Mouse (Mus musculus) lung, embryonic 15.5 days (tissue): ENCODE data around the gene Olfr201. TPM values are rescaled to one million over a fixed set of nuclear protein-coding genes. Genes with fewer than 3 reads are reported as not detected.
"Not testable (repeated sequence)": the region's sequence is repeated elsewhere in the genome, so short reads cannot be mapped to it uniquely, and the experiment has no call there.

Experiments
- ATAC-seq: fragments of 200-750 bp; cut with Nextera tagmentation; 2 replicates; pipeline ENCODE4 v1.8.0; 2017; ENCODE audit warnings: moderate number of reproducible peaks, borderline replicate concordance; ENCODE audit not compliant: low FRiP score, low TSS enrichment; ENCODE audit errors: extremely low read depth
- H3K27ac ChIP-seq: fragments of 300-500 bp; sonication (generic); 2 replicates; pipeline ENCODE4 v1.5.1; 2015; ENCODE audit warnings: moderate library complexity, mild to moderate bottlenecking, inconsistent platforms
- H3K27me3 ChIP-seq: fragments of 300-500 bp; sonication (generic); 2 replicates; pipeline ENCODE4 v1.6.1; 2015; ENCODE audit warnings: inconsistent platforms
- H3K36me3 ChIP-seq: fragments of 300-500 bp; sonication (generic); 2 replicates; pipeline ENCODE4 v1.6.1; 2015; ENCODE audit warnings: inconsistent platforms
- H3K4me1 ChIP-seq: fragments of 300-500 bp; sonication (generic); 2 replicates; pipeline ENCODE4 v1.6.1; 2015; ENCODE audit warnings: inconsistent platforms
- H3K4me2 ChIP-seq: fragments of 300-500 bp; sonication (generic); 2 replicates; pipeline ENCODE4 v1.6.1; 2015; ENCODE audit warnings: inconsistent platforms, mild to moderate bottlenecking, moderate library complexity
- H3K4me3 ChIP-seq: fragments of 300-500 bp; sonication (generic); 2 replicates; pipeline ENCODE4 v1.5.1; 2015; ENCODE audit warnings: mild to moderate bottlenecking, inconsistent platforms
- H3K9ac ChIP-seq: fragments of 300-500 bp; sonication (generic); 2 replicates; pipeline ENCODE4 v1.6.1; 2015; ENCODE audit warnings: inconsistent platforms
- H3K9me3 ChIP-seq: fragments of 300-500 bp; sonication (generic); 2 replicates; pipeline ENCODE4 v1.6.1; 2016; ENCODE audit warnings: inconsistent platforms
- WGBS: fragments of 180-500 bp; shearing (Covaris S2); methylation state at CpG from one replicate; pipeline ENCODE4 v1.1.7; 2015; 5-methylcytosine and 5-hydroxymethylcytosine counted together
- polyA plus RNA-seq: library from polyadenylated mRNA; unstranded; fragments of >200 nt; fragmentation: Nextera tagmentation; extraction: Ambion mirVana; gene quantifications from 2 replicates; pipeline ENCODE4 v1.2.1, GENCODE M21; 2015

Gene Olfr201
- not detected in 2 replicates for polyA plus RNA-seq

DNA sequence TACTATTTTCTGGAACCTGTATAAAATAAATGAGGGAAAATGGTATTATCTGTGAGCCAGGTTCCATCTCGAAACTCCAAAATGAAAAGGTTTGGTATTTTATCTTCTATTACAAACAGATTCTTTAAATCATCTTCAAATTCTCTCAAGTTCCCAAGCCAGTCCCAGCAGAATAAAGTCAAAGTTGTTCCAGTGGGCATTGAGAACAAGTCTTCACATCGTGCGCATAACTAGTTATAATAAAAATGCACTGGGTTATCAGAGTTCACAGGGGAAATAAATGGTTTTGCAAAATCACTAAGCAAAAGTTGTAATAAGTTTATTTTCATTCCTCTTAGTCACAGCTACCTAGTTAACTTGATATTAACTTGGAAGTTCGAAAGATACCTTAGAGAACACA, at the start of gene Olfr201:
Olfr201 (minus strand) TSS at position 101 of the 400 bp plus-strand sequence.
- 82% methylated on average over 4 of the region's 4 CpGs for WGBS

DNA sequence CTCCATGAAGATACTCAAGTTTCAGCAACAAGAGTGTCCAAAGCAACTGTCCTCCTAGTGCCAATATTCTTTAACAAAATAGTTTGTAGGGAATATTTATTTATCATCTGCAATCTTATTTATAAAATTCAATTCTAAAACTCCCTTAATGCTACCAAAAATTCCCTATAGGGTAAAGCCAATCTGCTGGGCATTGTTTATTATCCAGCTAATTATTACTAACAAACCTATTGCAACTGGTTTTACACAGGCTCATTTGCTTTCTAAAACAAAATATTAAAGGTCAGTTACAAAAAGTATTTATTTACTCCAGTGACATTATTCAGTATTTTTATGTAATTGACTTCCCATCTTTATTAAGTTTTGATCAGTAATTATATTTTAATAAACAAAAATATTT, 45.7 kb upstream of the Olfr201 start, which contains the start of gene Olfr204:
Olfr204 (minus strand) TSS at position 101 of the 400 bp plus-strand sequence.
- Histone ChIP-seq H3K9me3 (no peaks in the 10 kb centered on the region), H3K4me3 (no peak within 1 kb of the TSS), H3K27me3 (no peaks in the 10 kb centered on the region), H3K27ac (no peak within 1 kb of the TSS), H3K36me3 (no peaks in the 10 kb centered on the region), H3K4me1 (no peaks in the 10 kb centered on the region), H3K4me2 (no peak within 1 kb of the TSS), H3K9ac (no peak within 1 kb of the TSS)
- ATAC-seq: no peak

More for the DNA sequence above, at the start of gene Olfr201:
- not testable (repeated sequence) for H3K9ac ChIP-seq, H3K36me3 ChIP-seq, H3K27me3 ChIP-seq, ATAC-seq, H3K27ac ChIP-seq, H3K4me1 ChIP-seq, H3K4me3 ChIP-seq, H3K4me2 ChIP-seq, H3K9me3 ChIP-seq

DNA sequence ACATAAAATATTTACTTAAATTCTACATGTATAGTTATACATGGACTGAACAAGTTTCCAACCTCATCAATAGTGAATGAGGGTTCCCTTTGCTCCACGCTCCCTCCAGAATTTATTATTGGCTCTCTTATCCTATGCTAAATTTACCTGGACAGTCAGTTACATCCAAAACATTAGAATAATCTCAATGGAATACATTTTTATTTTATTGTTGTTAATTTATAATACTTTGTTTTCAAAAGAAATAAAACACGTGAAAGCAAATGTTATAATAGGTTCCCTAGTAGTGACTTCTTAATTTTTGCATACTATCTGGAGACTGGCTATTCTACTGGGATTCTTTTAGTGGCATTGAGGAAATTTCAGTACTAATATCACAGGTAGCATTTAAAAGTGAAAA, 26.1 kb upstream of the Olfr201 start, which contains the start of gene Olfr203:
Olfr203 (plus strand) TSS at position 301 of the 400 bp plus-strand sequence.
- ATAC-seq: no peak
- Histone ChIP-seq H3K27me3 (no peaks in the 10 kb centered on the region), H3K4me2 (no peak within 1 kb of the TSS), H3K4me3 (no peak within 1 kb of the TSS), H3K27ac (no peak within 1 kb of the TSS), H3K9ac (no peak within 1 kb of the TSS), H3K9me3 (no peaks in the 10 kb centered on the region), H3K36me3 (no peaks in the 10 kb centered on the region), H3K4me1 (no peaks in the 10 kb centered on the region)
- WGBS: 81% methylated on average over 2 of the region's 2 CpGs

DNA sequence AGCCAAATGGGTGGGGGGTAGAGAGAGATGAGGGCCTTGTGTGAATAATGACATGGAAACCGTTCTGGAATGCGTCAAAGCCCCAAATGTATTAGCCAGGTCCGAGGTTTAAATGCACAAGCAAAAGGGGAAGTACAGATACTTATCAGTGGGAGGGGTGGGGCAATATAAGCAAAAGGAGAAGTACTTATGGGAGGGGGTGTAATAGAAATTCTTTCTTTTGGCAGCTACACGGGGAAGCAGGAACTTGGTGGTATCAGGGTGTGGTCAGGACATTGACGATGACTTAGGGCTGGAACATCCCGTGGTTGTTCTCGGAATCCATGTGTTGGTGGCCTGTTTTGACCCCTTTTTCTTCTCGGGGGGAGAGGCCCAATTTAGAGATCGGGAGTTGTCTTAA, 15.1 kb upstream of the Olfr201 start:
- 76% methylated on average over 9 of the region's 9 CpGs for WGBS
- H3K36me3 ChIP-seq, H3K4me1 ChIP-seq, H3K27me3 ChIP-seq, H3K4me2 ChIP-seq, H3K9me3 ChIP-seq, H3K27ac ChIP-seq, H3K9ac ChIP-seq, H3K4me3 ChIP-seq, ATAC-seq: not testable (repeated sequence)

DNA sequence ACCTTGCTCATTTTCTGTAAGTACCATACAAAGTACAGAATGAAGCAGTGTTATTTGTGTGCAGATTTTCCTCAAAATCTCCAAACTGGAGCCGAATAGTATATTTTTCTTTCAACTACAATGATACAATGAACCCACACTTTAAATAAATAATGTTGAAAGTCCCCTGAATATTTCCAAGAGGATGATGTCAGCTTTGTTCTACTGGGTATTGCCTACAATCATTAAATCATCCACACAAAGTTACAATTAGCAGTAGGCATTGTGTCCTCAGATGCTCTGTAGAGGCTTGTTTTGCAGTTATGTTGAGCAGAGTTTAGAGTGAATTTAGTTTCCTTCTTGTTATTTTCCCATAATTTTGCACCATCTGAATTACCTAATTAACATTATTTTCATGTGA, 14.3 kb upstream of the Olfr201 start, which contains the start of gene Olfr202:
Olfr202 (minus strand) TSS at position 101 of the 400 bp plus-strand sequence.
- Histone ChIP-seq H3K9ac (no peak within 1 kb of the TSS), H3K4me1 (no peaks in the 10 kb centered on the region), H3K27ac (no peak within 1 kb of the TSS), H3K4me2 (no peak within 1 kb of the TSS), H3K27me3 (no peaks in the 10 kb centered on the region), H3K9me3 (no peaks in the 10 kb centered on the region), H3K4me3 (no peak within 1 kb of the TSS), H3K36me3 (no peaks in the 10 kb centered on the region)
- WGBS: 74% methylated on average over 1 of the region's 1 CpGs
- ATAC-seq: no peak

DNA sequence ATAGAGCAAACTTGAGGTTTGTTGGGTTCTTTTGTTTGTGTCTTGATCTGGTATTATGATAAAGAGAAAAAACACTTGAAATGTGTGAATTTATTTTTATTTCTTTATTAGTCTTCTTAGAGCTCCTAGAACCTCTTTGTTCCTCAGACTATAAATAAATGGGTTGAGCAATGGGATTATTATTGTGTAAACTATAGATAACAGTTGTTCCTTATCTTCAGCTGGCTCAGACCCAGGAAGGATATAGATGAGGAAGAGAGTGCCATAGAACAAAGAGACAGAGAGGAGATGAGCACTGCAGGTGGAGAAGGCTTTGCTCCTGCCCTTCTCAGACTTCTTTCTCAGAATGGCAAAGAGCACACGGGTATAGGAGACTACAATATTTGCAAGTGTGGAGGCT, 11.0 kb upstream of the Olfr201 start:
- Histone ChIP-seq H3K9me3 (no peaks in the 10 kb centered on the region), H3K9ac (no peak overlapping the region), H3K27ac (no peak overlapping the region), H3K4me3 (no peak overlapping the region), H3K36me3 (no peaks in the 10 kb centered on the region), H3K27me3 (no peaks in the 10 kb centered on the region), H3K4me2 (no peak overlapping the region), H3K4me1 (no peaks in the 10 kb centered on the region)
- ATAC-seq: no peak
- 26% methylated on average over 1 of the region's 1 CpGs for WGBS

DNA sequence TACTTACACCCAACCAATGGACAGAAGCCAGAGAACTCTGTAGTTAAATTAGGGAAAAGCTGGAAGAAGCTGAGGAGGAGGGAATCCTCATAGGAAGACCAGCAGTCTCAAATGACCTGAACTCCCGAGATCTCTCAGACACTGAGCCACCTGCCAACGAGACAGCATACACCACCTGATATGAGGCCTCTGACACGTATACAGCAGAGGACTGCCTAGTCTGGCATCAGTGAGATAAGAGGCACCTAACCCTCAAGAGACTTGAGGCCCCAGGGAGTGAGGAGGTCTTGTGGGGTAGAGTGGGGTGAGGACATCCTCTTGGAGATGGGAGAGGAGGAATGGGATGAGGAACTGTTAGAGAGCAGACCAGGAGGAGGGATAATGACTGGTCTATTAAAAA, 8.1 kb upstream of the Olfr201 start:
- no peak for ATAC-seq
- H3K4me2 ChIP-seq: no peak overlapping the region
- 48% methylated on average over 3 of the region's 3 CpGs for WGBS

DNA sequence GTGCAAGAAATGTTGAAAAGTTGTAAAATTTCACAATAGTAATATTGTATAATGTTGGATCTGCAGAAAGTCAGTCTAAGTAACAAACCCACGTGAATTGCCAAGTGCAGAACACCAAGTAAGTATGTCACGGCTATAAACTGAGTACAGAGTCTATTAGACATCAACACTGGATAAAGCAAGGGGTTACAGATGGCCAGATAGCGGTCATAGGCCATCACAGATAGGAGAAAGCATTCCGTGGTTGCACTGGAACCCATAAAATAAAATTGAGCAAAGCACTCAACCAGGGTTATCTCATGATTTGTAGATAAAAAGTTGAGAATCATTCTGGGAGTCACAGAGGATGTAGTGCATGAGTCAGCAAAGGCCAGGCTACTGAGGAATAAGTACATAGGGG, 3.3 kb downstream of the Olfr201 start:
- not testable (repeated sequence) for H3K4me3 ChIP-seq, ATAC-seq
- WGBS: 68% methylated on average over 4 of the region's 4 CpGs

More for the DNA sequence above, 8.1 kb upstream of the Olfr201 start:
- Histone ChIP-seq H3K9me3 (no peaks in the 10 kb centered on the region), H3K36me3 (no peaks in the 10 kb centered on the region), H3K9ac (no peak overlapping the region), H3K4me3 (no peak overlapping the region), H3K4me1 (no peaks in the 10 kb centered on the region), H3K27me3 (no peaks in the 10 kb centered on the region), H3K27ac (no peak overlapping the region)

DNA sequence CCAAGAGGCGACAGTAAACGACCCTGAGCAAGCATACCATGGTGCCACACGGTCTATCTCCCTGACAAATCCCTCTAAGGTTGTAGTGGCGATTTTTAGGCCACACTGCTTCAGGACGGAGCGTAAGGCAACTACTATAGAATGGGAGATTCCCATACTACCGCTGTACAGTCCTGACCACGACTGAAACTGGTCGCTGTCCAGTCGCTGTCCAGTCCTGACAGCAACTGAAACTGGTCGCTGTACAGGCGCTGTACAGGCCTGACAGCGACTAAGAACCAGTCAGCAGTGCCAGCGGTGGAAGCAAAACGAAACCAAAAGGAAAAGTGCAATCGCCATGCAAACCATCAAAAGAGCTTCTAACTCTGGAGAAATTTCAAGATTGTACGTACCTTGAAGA, 22.7 kb downstream of the Olfr201 start:
- Histone ChIP-seq H3K9ac (no peak overlapping the region), H3K4me1 (no peaks in the 10 kb centered on the region), H3K27me3 (no peaks in the 10 kb centered on the region), H3K9me3 (no peaks in the 10 kb centered on the region), H3K4me3 (no peak overlapping the region), H3K4me2 (no peak overlapping the region), H3K27ac (no peak overlapping the region), H3K36me3 (no peaks in the 10 kb centered on the region)
- WGBS: 80% methylated on average over 17 of the region's 17 CpGs
- no peak for ATAC-seq

More for the DNA sequence above, 3.3 kb downstream of the Olfr201 start:
- not testable (repeated sequence) for H3K4me2 ChIP-seq, H3K9me3 ChIP-seq, H3K9ac ChIP-seq, H3K27me3 ChIP-seq, H3K27ac ChIP-seq, H3K4me1 ChIP-seq, H3K36me3 ChIP-seq

DNA sequence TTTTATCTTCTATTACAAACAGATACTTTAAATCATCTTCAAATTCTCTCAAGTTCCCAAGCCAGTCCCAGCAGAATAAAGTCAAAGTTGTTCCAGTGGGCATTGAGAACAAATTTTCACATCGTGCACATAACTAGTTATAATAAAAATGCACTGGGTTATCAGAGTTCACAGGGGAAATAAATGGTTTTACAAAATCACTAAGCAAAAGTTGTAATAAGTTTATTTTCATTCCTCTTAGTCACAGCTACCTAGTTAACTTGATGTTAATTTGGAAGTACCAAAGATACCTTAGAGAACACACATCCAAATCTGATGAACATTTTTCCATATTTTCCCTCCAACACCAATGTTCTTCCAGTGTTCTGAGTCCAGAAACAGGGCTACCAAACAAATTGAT, 52.8 kb downstream of the Olfr201 start, which contains the start of gene Olfr199:
Olfr199 (minus strand) TSS at position 101 of the 400 bp plus-strand sequence.
- 71% methylated on average over 1 of the region's 1 CpGs for WGBS

DNA sequence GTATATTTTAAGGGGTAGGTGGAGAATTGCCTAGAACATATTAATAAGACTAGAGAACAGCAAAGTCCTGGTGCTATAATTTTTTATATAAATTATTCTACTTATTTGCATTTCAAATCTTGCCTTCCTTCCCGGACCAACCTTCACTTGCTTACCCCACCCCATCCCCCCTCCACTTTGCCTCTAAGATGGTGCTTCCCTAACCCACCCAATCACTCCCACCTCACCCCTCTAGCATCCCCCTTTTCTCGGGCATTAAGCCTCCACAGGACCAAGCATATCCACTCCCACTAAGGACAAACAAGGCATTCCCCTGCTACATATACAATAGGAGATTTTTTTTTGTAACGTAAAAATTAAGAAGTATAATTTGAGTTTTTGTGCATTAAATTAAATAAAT, 54.6 kb downstream of the Olfr201 start:
- H3K4me1 ChIP-seq, H3K4me2 ChIP-seq, H3K9me3 ChIP-seq, H3K9ac ChIP-seq, H3K36me3 ChIP-seq, H3K27me3 ChIP-seq, ATAC-seq, H3K27ac ChIP-seq, H3K4me3 ChIP-seq: not testable (repeated sequence)
- 69% methylated on average over 3 of the region's 3 CpGs for WGBS

More for the DNA sequence above, 52.8 kb downstream of the Olfr201 start, which contains the start of gene Olfr199:
- not testable (repeated sequence) for ATAC-seq, H3K9ac ChIP-seq, H3K4me1 ChIP-seq, H3K9me3 ChIP-seq, H3K4me3 ChIP-seq, H3K27me3 ChIP-seq, H3K4me2 ChIP-seq, H3K27ac ChIP-seq, H3K36me3 ChIP-seq
